Comparison of ENCODE assay signal across 8 mouse cellular contexts in the genomic region with DNA sequence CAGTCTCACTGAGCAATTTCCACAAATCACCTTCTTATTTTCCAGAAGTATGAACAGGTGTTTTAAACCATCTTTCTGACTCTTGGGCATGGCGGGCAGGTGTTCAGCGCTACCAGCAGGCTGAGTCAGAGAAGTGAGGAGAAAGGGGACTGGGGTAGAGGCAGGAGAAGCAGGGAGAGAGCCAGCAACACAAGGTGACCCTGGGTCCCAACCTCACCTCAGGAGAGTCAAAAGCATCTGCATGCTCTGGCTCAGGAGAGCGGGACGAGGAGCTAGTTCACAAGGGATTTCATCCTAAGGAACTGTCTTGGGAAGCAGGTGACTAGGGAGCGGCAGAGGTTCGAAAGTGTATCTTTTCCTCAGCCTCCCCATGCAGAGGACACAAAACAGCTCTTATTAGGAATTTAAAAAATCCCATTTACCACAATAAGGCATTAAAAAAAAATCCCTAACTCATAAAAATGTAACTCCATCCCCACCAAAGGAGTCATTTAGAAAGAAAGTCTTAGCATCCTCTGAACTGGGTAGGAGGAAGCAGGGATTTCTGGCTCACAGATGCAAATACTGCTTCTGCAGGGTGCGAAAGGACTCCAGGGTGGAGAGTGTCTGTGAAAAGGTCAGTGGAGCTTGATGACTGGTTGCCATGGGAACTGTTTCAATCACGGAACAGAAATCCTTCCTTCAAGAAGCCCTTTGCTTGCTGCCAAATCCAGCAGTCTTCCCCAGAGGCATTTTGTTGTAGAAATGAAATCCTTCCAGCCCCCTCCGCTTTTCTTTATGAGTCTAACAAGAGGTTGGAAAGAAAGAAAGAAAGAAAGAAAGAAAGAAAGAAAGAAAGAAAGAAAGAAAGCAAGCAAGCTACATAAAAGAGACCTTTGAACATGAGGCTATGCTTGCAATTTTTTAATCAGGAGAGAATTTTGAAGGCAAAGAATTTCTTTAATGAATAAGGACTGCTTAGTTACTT. TPM values are rescaled to one million over a fixed set of nuclear protein-coding genes. Genes with fewer than 3 reads are reported as not detected.
DNase-seq lines count a peak whose midpoint lies in the region; ATAC-seq lines count a peak whose summit lies in the region.
"Had no signal": no experiment of that assay in that cellular context is flagged by ENCODE, and none has a peak within 500 bp of the region (broad histone marks: within the 10 kb centered on the region; RNA-seq: fewer than 3 reads in every experiment).

No protein-coding gene starts in this region.

- H3K36me3 ChIP-seq in embryonic facial prominence, embryonic 13.5 days = no peaks in the 10 kb centered on the region
- H3K36me3 ChIP-seq in heart, embryonic 12.5 days = no peaks in the 10 kb centered on the region

- H3K9ac ChIP-seq in embryonic facial prominence, embryonic 13.5 days = no peak overlapping the region
- H3K9ac ChIP-seq in heart, embryonic 12.5 days = no peak overlapping the region

- WGBS in embryonic facial prominence, embryonic 13.5 days = 10% methylated on average over 9 of the region's 9 CpGs
- WGBS in heart, embryonic 12.5 days = 23% methylated on average over 9 of the region's 9 CpGs

- ATAC-seq in embryonic facial prominence, embryonic 13.5 days (ENCODE audit: insufficient number of reproducible peaks, insufficient read depth, low FRiP score, low TSS enrichment, low read depth) = no peak
- no peak for ATAC-seq in heart, embryonic 12.5 days (ENCODE audit: insufficient number of reproducible peaks, low FRiP score)

- no peaks in the 10 kb centered on the region for H3K9me3 ChIP-seq in embryonic facial prominence, embryonic 13.5 days
- H3K9me3 ChIP-seq in heart, embryonic 12.5 days (replicated peaks) = no peaks in the 10 kb centered on the region

- no peak overlapping the region for H3K27ac ChIP-seq in embryonic facial prominence, embryonic 13.5 days
- H3K27ac ChIP-seq in heart, embryonic 12.5 days (ENCODE audit: poor library complexity, severe bottlenecking) = no peak overlapping the region

- H3K4me2 ChIP-seq in embryonic facial prominence, embryonic 13.5 days = peak overlapping the region; percentile 27
- no peak overlapping the region for H3K4me2 ChIP-seq in heart, embryonic 12.5 days

- H3K4me1 ChIP-seq in embryonic facial prominence, embryonic 13.5 days = peaks cover 8% of the 10 kb centered on the region
- no peaks in the 10 kb centered on the region for H3K4me1 ChIP-seq in heart, embryonic 12.5 days (replicated peaks)

- H3K27me3 ChIP-seq in embryonic facial prominence, embryonic 13.5 days = 0 out of 2 replicates have a peak, but pooled peaks cover 3% of the 10 kb centered on the region
- H3K27me3 ChIP-seq in heart, embryonic 12.5 days (replicated peaks) = peaks cover 34% of the 10 kb centered on the region

- no peak overlapping the region for H3K4me3 ChIP-seq in embryonic facial prominence, embryonic 13.5 days
- no peak overlapping the region for H3K4me3 ChIP-seq in heart, embryonic 12.5 days

- peak; percentile 32 for DNase-seq in lung, postnatal 36 days
- DNase-seq in lung, adult 18-20 months = no peak
- peak; percentile 40 to 70 for DNase-seq in layer of hippocampus, adult 8-10 months (ENCODE audit: low spot score in 2 of 2)
- DNase-seq in skeletal muscle tissue, adult 2 months (ENCODE audit: low read depth, low spot score) = peak; percentile 48
- DNase-seq in kidney, adult 8-10 months = no peak
- DNase-seq: thymus, postnatal 4 days had no signal

RNA-seq across cellular contexts. Expression of a gene that starts 31.4 kb away (rescaled TPM):
- polyA plus RNA-seq in embryonic facial prominence, embryonic 13.5 days (2015; fragmentation: Nextera tagmentation; extraction: Ambion mirVana) = 2.4 and 4.3 TPM in 2 replicates
- total RNA-seq in layer of hippocampus, adult 8-10 months (2022) = 1 to 10 TPM; 3.5 to 6.1 (median 4.5) TPM
- 1.2 and 1.3 TPM in 2 replicates for polyA plus RNA-seq in heart, embryonic 12.5 days (2016; fragmentation: Nextera tagmentation; extraction: Ambion mirVana)

Comparison
In these comparisons a context has a peak if more than half of its experiments do, and no peak if none do; other contexts are left out.
1. DNase-seq: peak in lung, postnatal 36 days (single experiment), layer of hippocampus, adult 8-10 months (2 of 2) and skeletal muscle tissue, adult 2 months (single experiment); none in lung, adult 18-20 months (0 of 2) and kidney, adult 8-10 months (0 of 2).